Mouse (Mus musculus): ENCODE measurements around the gene Cep63.

Gene Cep63

GRCm38 (mm10) chr9:102625983-102626838 is at the start of gene Cep63, which contains the start of gene Anapc13:
Gene Cep63 (minus strand): TSS chr9:102626534.
Gene Anapc13 (plus strand): TSS chr9:102626296.
- peak; percentile 98 for DNase-seq (ENCODE audit: low spot score)

GRCm38 (mm10) chr9:102675922-102676321 is 49.6 kb upstream of the Cep63 start:
- no peak for DNase-seq (ENCODE audit: low spot score)

- DNase-seq (ENCODE audit: low spot score) = no peak
These were observed 47.0 kb upstream of the Cep63 start for GRCm38 (mm10) chr9:102673381-102673780.

- no peak for DNase-seq (ENCODE audit: low spot score)
These were observed 42.6 kb upstream of the Cep63 start for GRCm38 (mm10) chr9:102668906-102669305.

- no peak for DNase-seq (ENCODE audit: low spot score)
These were observed 41.8 kb upstream of the Cep63 start for GRCm38 (mm10) chr9:102668115-102668514.

DNA sequence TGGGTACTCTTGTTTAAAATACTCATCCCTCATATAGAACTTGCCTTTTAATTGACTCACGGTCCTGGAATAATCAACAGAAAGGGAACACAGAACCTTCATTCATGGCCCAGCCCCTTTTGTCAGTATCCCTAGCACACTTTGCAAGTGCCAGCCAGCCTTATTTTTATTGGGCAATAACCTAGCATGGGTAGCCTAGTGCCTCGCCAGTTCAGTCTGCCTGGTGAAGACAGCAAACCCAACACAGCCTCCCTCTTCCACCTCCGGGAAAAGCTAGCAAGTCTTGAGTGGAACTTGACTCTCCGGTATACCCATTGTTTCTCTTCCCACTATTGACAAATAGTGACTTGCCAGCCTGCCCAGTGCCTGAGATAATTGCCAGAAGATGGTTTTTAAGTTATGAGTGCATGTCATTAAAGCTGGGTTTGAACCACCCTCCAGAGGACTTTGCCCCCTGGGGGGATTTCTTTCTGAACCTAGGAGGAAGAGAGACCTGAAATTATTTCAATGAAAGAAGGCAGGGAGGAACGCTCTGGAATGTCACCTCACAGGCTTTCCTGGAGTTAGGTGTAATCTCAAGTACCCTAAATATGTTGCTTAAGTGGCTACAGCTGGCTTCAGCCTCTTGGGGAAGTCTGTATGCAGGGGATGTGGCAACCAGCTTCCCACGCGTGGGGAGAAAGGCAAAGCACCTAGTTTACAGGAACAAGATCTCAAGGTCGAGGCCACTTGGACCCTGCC is 30.2 kb upstream of the Cep63 start:
- DNase-seq (ENCODE audit: low spot score) = no peak

GRCm38 (mm10) chr9:102651199-102651720 is 24.9 kb upstream of the Cep63 start:
- no peak for DNase-seq (ENCODE audit: low spot score)

GRCm38 (mm10) chr9:102650637-102651036 is 24.3 kb upstream of the Cep63 start:
- no peak for DNase-seq (ENCODE audit: low spot score)

GRCm38 (mm10) chr9:102649917-102650527 is 23.7 kb upstream of the Cep63 start:
- DNase-seq (ENCODE audit: low spot score) = no peak

- no peak for DNase-seq (ENCODE audit: low spot score)
These were observed 20.7 kb upstream of the Cep63 start for GRCm38 (mm10) chr9:102647010-102647409.

- no peak for DNase-seq (ENCODE audit: low spot score)
These were observed 18.9 kb upstream of the Cep63 start for GRCm38 (mm10) chr9:102645119-102645695.

- no peak for DNase-seq (ENCODE audit: low spot score)
These were observed 17.3 kb upstream of the Cep63 start for GRCm38 (mm10) chr9:102643486-102644101.

- DNase-seq (ENCODE audit: low spot score) = no peak
These were observed 16.7 kb upstream of the Cep63 start for GRCm38 (mm10) chr9:102643071-102643485.

DNA sequence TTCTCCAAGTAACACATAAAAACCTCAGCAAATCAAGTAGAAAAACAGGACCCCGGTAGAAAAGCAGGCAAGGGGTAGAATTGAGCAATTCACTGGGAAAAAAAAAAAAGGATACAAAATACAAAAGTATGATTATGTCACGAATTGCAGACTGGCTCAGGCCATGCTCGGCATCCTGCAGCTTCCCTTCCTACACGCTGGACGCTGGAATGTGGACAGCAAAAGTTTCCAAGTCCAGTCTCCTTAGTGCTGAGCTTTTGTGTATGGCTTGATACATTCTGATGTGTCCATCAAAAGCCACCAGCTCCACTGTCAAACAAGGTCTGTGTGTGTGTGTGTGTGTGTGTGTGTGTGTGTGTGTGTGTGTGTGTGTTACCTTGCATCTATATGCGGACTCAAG is 15.2 kb upstream of the Cep63 start:
- DNase-seq (ENCODE audit: low spot score) = no peak

GRCm38 (mm10) chr9:102639510-102639909 is 13.2 kb upstream of the Cep63 start:
- DNase-seq (ENCODE audit: low spot score) = no peak

GRCm38 (mm10) chr9:102638963-102639362 is 12.6 kb upstream of the Cep63 start:
- no peak for DNase-seq (ENCODE audit: low spot score)

DNA sequence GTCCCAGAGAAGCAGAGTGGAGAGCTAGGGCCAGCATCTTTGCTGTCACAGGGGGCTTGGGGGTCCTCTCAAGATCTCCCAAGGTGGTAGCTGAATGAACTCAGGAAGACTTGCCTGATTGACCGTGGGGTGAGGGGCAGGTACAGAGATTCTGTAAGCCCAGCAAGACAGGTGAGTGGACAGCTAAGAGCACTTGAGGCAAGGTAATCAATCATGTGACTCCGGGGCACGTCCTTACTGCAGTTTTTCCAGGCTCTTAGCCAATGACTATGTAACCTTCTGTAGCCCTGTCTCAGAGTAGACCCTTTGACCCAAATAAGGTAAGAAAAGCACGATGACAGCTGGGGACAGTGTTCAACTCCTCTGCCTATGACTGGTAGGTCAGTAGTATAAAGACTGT is 10.8 kb upstream of the Cep63 start:
- no peak for DNase-seq (ENCODE audit: low spot score)

- peak; percentile 65 for DNase-seq (ENCODE audit: low spot score)
These were observed 10.2 kb upstream of the Cep63 start for GRCm38 (mm10) chr9:102636553-102636952.

- DNase-seq (ENCODE audit: low spot score) = no peak
These were observed 8.1 kb upstream of the Cep63 start for GRCm38 (mm10) chr9:102634453-102634852.

DNA sequence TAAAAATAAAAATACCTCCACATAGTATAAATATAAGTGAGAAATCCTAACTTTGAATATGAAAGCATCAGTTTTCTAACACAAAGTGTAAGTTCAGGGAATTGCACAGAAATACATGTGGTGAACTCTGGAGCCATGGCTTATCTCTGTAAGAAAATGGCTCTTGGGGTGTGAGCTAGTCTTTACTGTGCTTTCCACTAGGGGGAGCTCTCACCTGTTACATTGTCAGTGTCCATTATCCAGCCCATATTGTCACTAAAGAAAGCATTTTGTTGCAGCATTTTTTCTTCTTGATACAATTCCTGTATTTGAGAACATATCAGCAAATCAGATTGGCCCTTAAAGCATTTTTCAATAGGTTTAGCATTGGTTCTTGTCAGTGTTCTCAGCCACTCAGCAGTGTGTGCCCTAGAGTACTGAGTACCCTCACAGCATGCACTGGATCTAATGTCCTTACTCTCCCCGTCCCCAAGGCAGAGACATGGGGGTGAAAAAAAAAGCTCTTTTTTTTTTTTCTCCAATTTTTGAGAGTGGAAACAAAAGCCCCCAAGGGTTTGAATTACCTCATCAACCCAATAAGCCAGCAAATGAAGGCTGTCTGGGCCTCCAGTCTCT is 6.7 kb upstream of the Cep63 start:
- peak; percentile 76 for DNase-seq (ENCODE audit: low spot score)

- no peak for DNase-seq (ENCODE audit: low spot score)
These were observed 5.8 kb upstream of the Cep63 start for GRCm38 (mm10) chr9:102632173-102632572.

Data from layer of hippocampus, adult 11-12 months (tissue).